Mouse (Mus musculus): ENCODE results near the gene Pigv.
"Not testable (repeated sequence)": the region's sequence is repeated elsewhere in the genome, so short reads cannot be mapped to it uniquely, and the experiment has no call there.

The Pigv gene

GRCm38 (mm10) chr4:133671184-133671880 is 1.1 kb downstream of the Pigv start:
- DNase-seq: peak; percentile 92

GRCm38 (mm10) chr4:133669652-133670210 is 2.7 kb downstream of the Pigv start:
- peak; percentile 73 for DNase-seq

- DNase-seq: no peak
These were observed 3.9 kb downstream of the Pigv start for GRCm38 (mm10) chr4:133668537-133668936.

- DNase-seq: no peak
These were observed 6.2 kb downstream of the Pigv start for GRCm38 (mm10) chr4:133666199-133666598.

- DNase-seq: no peak
These were observed 7.3 kb downstream of the Pigv start for GRCm38 (mm10) chr4:133665118-133665517.

- no peak for DNase-seq
These were observed 9.5 kb downstream of the Pigv start for GRCm38 (mm10) chr4:133662945-133663344.

GRCm38 (mm10) chr4:133662421-133662820 is 10.0 kb downstream of the Pigv start:
- no peak for DNase-seq

- peak; percentile 97 for DNase-seq
These were observed 12.0 kb downstream of the Pigv start for GRCm38 (mm10) chr4:133660193-133661155.

GRCm38 (mm10) chr4:133659497-133660192 is 12.8 kb downstream of the Pigv start:
- DNase-seq: peak; percentile 89

- peak; percentile 42 for DNase-seq
These were observed 13.7 kb downstream of the Pigv start for GRCm38 (mm10) chr4:133658729-133659128.

- DNase-seq: no peak
These were observed 14.5 kb downstream of the Pigv start for GRCm38 (mm10) chr4:133657829-133658458.

GRCm38 (mm10) chr4:133656997-133657396 is 15.4 kb downstream of the Pigv start:
- peak; percentile 48 for DNase-seq

GRCm38 (mm10) chr4:133656294-133656693 is 16.2 kb downstream of the Pigv start:
- DNase-seq: peak; percentile 87

- not testable (repeated sequence) for DNase-seq
These were observed 18.4 kb downstream of the Pigv start for GRCm38 (mm10) chr4:133654070-133654469.

GRCm38 (mm10) chr4:133652746-133653145 is 19.7 kb downstream of the Pigv start:
- DNase-seq: no peak

GRCm38 (mm10) chr4:133651986-133652385 is 20.5 kb downstream of the Pigv start:
- DNase-seq: no peak

GRCm38 (mm10) chr4:133651445-133651844 is 21.0 kb downstream of the Pigv start:
- no peak for DNase-seq

GRCm38 (mm10) chr4:133649989-133650699 is 22.3 kb downstream of the Pigv start, which contains the start of gene Zdhhc18:
Gene Zdhhc18, minus strand, starts transcription at chr4:133650154.
- DNase-seq: peak; percentile 92

GRCm38 (mm10) chr4:133649464-133649863 is 23.0 kb downstream of the Pigv start:
- not testable (repeated sequence) for DNase-seq

GRCm38 (mm10) chr4:133645680-133646079 is 26.8 kb downstream of the Pigv start:
- DNase-seq: no peak

GRCm38 (mm10) chr4:133645195-133645594 is 27.3 kb downstream of the Pigv start:
- no peak for DNase-seq

- DNase-seq: no peak
These were observed 38.4 kb downstream of the Pigv start for GRCm38 (mm10) chr4:133634043-133634410.

All from kidney, adult 9 months (tissue).